Mouse (Mus musculus): ENCODE results near the gene BB287469. TPM values are rescaled to one million over a fixed set of nuclear protein-coding genes. Genes with fewer than 3 reads are reported as not detected.
"Not testable (repeated sequence)": the region's sequence is repeated elsewhere in the genome, so short reads cannot be mapped to it uniquely, and the experiment has no call there.

BB287469 gene
- polyA plus RNA-seq (2012; rRNA removed): not detected in 2 replicates
- polyA plus RNA-seq (2014; fragmentation: Nextera tagmentation; extraction: Ambion mirVana): not detected in 2 replicates

GRCm38 (mm10) chr12:87816277-87816676, at the start of gene BB287469:
Gene BB287469, plus strand, starts transcription at chr12:87816577.
- H3K9ac ChIP-seq (ENCODE audit: low read depth, low read length, severe bottlenecking); H3K4me3 ChIP-seq (replicated peaks; ENCODE audit: low read length); H3K27me3 ChIP-seq (ENCODE audit: control insufficient read depth, insufficient read depth, low read length); H3K9me3 ChIP-seq (ENCODE audit: control insufficient read depth, low read length); ATAC-seq (ENCODE audit: low FRiP score, low read depth); DNase-seq (ENCODE audit: low spot score); H3K27ac ChIP-seq (replicated peaks; ENCODE audit: low read depth, low read length); H3K4me1 ChIP-seq (ENCODE audit: control insufficient read depth, insufficient read depth, low read length); H3K36me3 ChIP-seq (ENCODE audit: control insufficient read depth, insufficient read depth, low read length); H3K4me2 ChIP-seq (replicated peaks; ENCODE audit: low read depth, low read length, severe bottlenecking): not testable (repeated sequence)
- WGBS: 96% methylated on average over 4 of the region's 6 CpGs

- not testable (repeated sequence) for H3K27ac ChIP-seq (replicated peaks; ENCODE audit: low read depth, low read length); H3K36me3 ChIP-seq (ENCODE audit: control insufficient read depth, insufficient read depth, low read length); H3K27me3 ChIP-seq (ENCODE audit: control insufficient read depth, insufficient read depth, low read length); H3K9ac ChIP-seq (ENCODE audit: low read depth, low read length, severe bottlenecking); H3K4me1 ChIP-seq (ENCODE audit: control insufficient read depth, insufficient read depth, low read length); H3K9me3 ChIP-seq (ENCODE audit: control insufficient read depth, low read length); H3K4me3 ChIP-seq (replicated peaks; ENCODE audit: low read length); ATAC-seq (ENCODE audit: low FRiP score, low read depth); DNase-seq (ENCODE audit: low spot score); H3K4me2 ChIP-seq (replicated peaks; ENCODE audit: low read depth, low read length, severe bottlenecking)
- WGBS: 87% methylated on average over 4 of the region's 4 CpGs
Observed at GRCm38 (mm10) chr12:87775655-87776054, 40.7 kb upstream of the BB287469 start, which contains the start of gene Gm21319. Gene Gm21319, minus strand, starts transcription at chr12:87775755.

GRCm38 (mm10) chr12:87795212-87795611, 21.2 kb upstream of the BB287469 start, which contains the start of gene Gm21936:
Gene Gm21936, plus strand, starts transcription at chr12:87795512.
- not testable (repeated sequence) for H3K27ac ChIP-seq (replicated peaks; ENCODE audit: low read depth, low read length); DNase-seq (ENCODE audit: low spot score); H3K4me2 ChIP-seq (replicated peaks; ENCODE audit: low read depth, low read length, severe bottlenecking); H3K9ac ChIP-seq (ENCODE audit: low read depth, low read length, severe bottlenecking); H3K4me1 ChIP-seq (ENCODE audit: control insufficient read depth, insufficient read depth, low read length); H3K9me3 ChIP-seq (ENCODE audit: control insufficient read depth, low read length); ATAC-seq (ENCODE audit: low FRiP score, low read depth); H3K4me3 ChIP-seq (replicated peaks; ENCODE audit: low read length); H3K27me3 ChIP-seq (ENCODE audit: control insufficient read depth, insufficient read depth, low read length); H3K36me3 ChIP-seq (ENCODE audit: control insufficient read depth, insufficient read depth, low read length)
- WGBS: 88% methylated on average over 1 of the region's 1 CpGs

GRCm38 (mm10) chr12:87797971-87798370, 18.4 kb upstream of the BB287469 start:
- H3K9ac ChIP-seq (ENCODE audit: low read depth, low read length, severe bottlenecking); H3K27ac ChIP-seq (replicated peaks; ENCODE audit: low read depth, low read length); H3K4me2 ChIP-seq (replicated peaks; ENCODE audit: low read depth, low read length, severe bottlenecking); H3K4me1 ChIP-seq (ENCODE audit: control insufficient read depth, insufficient read depth, low read length); DNase-seq (ENCODE audit: low spot score); H3K4me3 ChIP-seq (replicated peaks; ENCODE audit: low read length); H3K9me3 ChIP-seq (ENCODE audit: control insufficient read depth, low read length); H3K27me3 ChIP-seq (ENCODE audit: control insufficient read depth, insufficient read depth, low read length); H3K36me3 ChIP-seq (ENCODE audit: control insufficient read depth, insufficient read depth, low read length); ATAC-seq (ENCODE audit: low FRiP score, low read depth): not testable (repeated sequence)
- WGBS: 90% methylated on average over 5 of the region's 5 CpGs

- not testable (repeated sequence) for H3K27ac ChIP-seq (replicated peaks; ENCODE audit: low read depth, low read length); H3K4me3 ChIP-seq (replicated peaks; ENCODE audit: low read length); H3K27me3 ChIP-seq (ENCODE audit: control insufficient read depth, insufficient read depth, low read length); ATAC-seq (ENCODE audit: low FRiP score, low read depth); H3K9me3 ChIP-seq (ENCODE audit: control insufficient read depth, low read length); H3K4me2 ChIP-seq (replicated peaks; ENCODE audit: low read depth, low read length, severe bottlenecking); H3K4me1 ChIP-seq (ENCODE audit: control insufficient read depth, insufficient read depth, low read length); H3K9ac ChIP-seq (ENCODE audit: low read depth, low read length, severe bottlenecking); H3K36me3 ChIP-seq (ENCODE audit: control insufficient read depth, insufficient read depth, low read length); DNase-seq (ENCODE audit: low spot score)
- WGBS: 56% methylated on average over 1 of the region's 2 CpGs
Observed at GRCm38 (mm10) chr12:87842239-87842638, 25.9 kb downstream of the BB287469 start, which contains the start of gene Gm2001. Gene Gm2001, minus strand, starts transcription at chr12:87842339.

GRCm38 (mm10) chr12:87850657-87851056, 34.3 kb downstream of the BB287469 start:
- not testable (repeated sequence) for ATAC-seq (ENCODE audit: low FRiP score, low read depth); H3K4me2 ChIP-seq (replicated peaks; ENCODE audit: low read depth, low read length, severe bottlenecking); H3K9me3 ChIP-seq (ENCODE audit: control insufficient read depth, low read length); H3K4me3 ChIP-seq (replicated peaks; ENCODE audit: low read length); H3K36me3 ChIP-seq (ENCODE audit: control insufficient read depth, insufficient read depth, low read length); H3K9ac ChIP-seq (ENCODE audit: low read depth, low read length, severe bottlenecking); H3K27me3 ChIP-seq (ENCODE audit: control insufficient read depth, insufficient read depth, low read length); H3K27ac ChIP-seq (replicated peaks; ENCODE audit: low read depth, low read length); H3K4me1 ChIP-seq (ENCODE audit: control insufficient read depth, insufficient read depth, low read length); DNase-seq (ENCODE audit: low spot score)
- no CpG with 5 or more reads among the region's 2 CpGs for WGBS

GRCm38 (mm10) chr12:87856067-87856466, 39.7 kb downstream of the BB287469 start:
- DNase-seq (ENCODE audit: low spot score); H3K4me3 ChIP-seq (replicated peaks; ENCODE audit: low read length); ATAC-seq (ENCODE audit: low FRiP score, low read depth); H3K36me3 ChIP-seq (ENCODE audit: control insufficient read depth, insufficient read depth, low read length); H3K27ac ChIP-seq (replicated peaks; ENCODE audit: low read depth, low read length); H3K4me2 ChIP-seq (replicated peaks; ENCODE audit: low read depth, low read length, severe bottlenecking); H3K27me3 ChIP-seq (ENCODE audit: control insufficient read depth, insufficient read depth, low read length); H3K4me1 ChIP-seq (ENCODE audit: control insufficient read depth, insufficient read depth, low read length); H3K9ac ChIP-seq (ENCODE audit: low read depth, low read length, severe bottlenecking); H3K9me3 ChIP-seq (ENCODE audit: control insufficient read depth, low read length): not testable (repeated sequence)
- 82% methylated on average over 1 of the region's 1 CpGs for WGBS

- not testable (repeated sequence) for H3K4me3 ChIP-seq (replicated peaks; ENCODE audit: low read length); H3K4me1 ChIP-seq (ENCODE audit: control insufficient read depth, insufficient read depth, low read length); H3K27ac ChIP-seq (replicated peaks; ENCODE audit: low read depth, low read length); H3K9me3 ChIP-seq (ENCODE audit: control insufficient read depth, low read length); DNase-seq (ENCODE audit: low spot score); H3K9ac ChIP-seq (ENCODE audit: low read depth, low read length, severe bottlenecking); H3K4me2 ChIP-seq (replicated peaks; ENCODE audit: low read depth, low read length, severe bottlenecking); ATAC-seq (ENCODE audit: low FRiP score, low read depth); H3K27me3 ChIP-seq (ENCODE audit: control insufficient read depth, insufficient read depth, low read length); H3K36me3 ChIP-seq (ENCODE audit: control insufficient read depth, insufficient read depth, low read length)
- 83% methylated on average over 23 of the region's 23 CpGs for WGBS
Observed at GRCm38 (mm10) chr12:87861740-87862692, 45.6 kb downstream of the BB287469 start.

Measured in limb, embryonic 14.5 days (tissue).